Mouse (Mus musculus): ENCODE measurements around the gene Strada. TPM values are rescaled to one million over a fixed set of nuclear protein-coding genes. Genes with fewer than 3 reads are reported as not detected.

Gene Strada
- polyA plus RNA-seq, 1 experiment from 2014 or later, result 36.1 TPM

GRCm38 (mm10) chr11:106159921-106160840, 41.8 kb downstream of the Strada start:
- WGBS, result 1% methylated on average over 97 of the region's 106 CpGs
- Histone ChIP-seq H3K36me3 (replicated peaks) (peaks cover 57% of the 10 kb centered on the region), H3K4me1 (peaks cover 40% of the 10 kb centered on the region), H3K9ac (peak overlapping the region; percentile 98), H3K4me2 (peak overlapping the region; percentile 75), H3K4me3 (replicated peaks) (peak overlapping the region; percentile 86), H3K27me3 (no peaks in the 10 kb centered on the region), H3K27ac (peak overlapping the region; percentile 97), H3K9me3 (no peaks in the 10 kb centered on the region)
- peak; percentile 76 for ATAC-seq (ENCODE audit: low FRiP score)

GRCm38 (mm10) chr11:106159216-106159920, 42.6 kb downstream of the Strada start:
- H3K27me3 ChIP-seq, result no peaks in the 10 kb centered on the region
- peak; percentile 62 for ATAC-seq (ENCODE audit: low FRiP score)
- peaks cover 40% of the 10 kb centered on the region for H3K4me1 ChIP-seq
- peak overlapping the region; percentile 98 for H3K9ac ChIP-seq
- peak overlapping the region; percentile 97 for H3K27ac ChIP-seq
- peaks cover 57% of the 10 kb centered on the region for H3K36me3 ChIP-seq (replicated peaks)
- peak overlapping the region; percentile 75 for H3K4me2 ChIP-seq
- H3K9me3 ChIP-seq, result no peaks in the 10 kb centered on the region
- 1% methylated on average over 24 of the region's 25 CpGs for WGBS
- H3K4me3 ChIP-seq (replicated peaks), result peak overlapping the region; percentile 86

- Histone ChIP-seq H3K9me3 (no peaks in the 10 kb centered on the region), H3K9ac (peak overlapping the region; percentile 98), H3K4me2 (peak overlapping the region; percentile 75), H3K4me3 (replicated peaks) (peak overlapping the region; percentile 86), H3K27ac (peak overlapping the region; percentile 97), H3K27me3 (no peaks in the 10 kb centered on the region), H3K4me1 (peaks cover 42% of the 10 kb centered on the region), H3K36me3 (replicated peaks) (peaks cover 57% of the 10 kb centered on the region)
- 45% methylated on average over 9 of the region's 9 CpGs for WGBS
- ATAC-seq (ENCODE audit: low FRiP score), result 0 out of 2 replicates have a peak, but pooled peaks have one; percentile 1
These were observed 43.1 kb downstream of the Strada start for GRCm38 (mm10) chr11:106158930-106159215.

GRCm38 (mm10) chr11:106158081-106158929, 43.7 kb downstream of the Strada start:
- no peak for ATAC-seq (ENCODE audit: low FRiP score)
- Histone ChIP-seq H3K27me3 (no peaks in the 10 kb centered on the region), H3K4me1 (peaks cover 42% of the 10 kb centered on the region)

GRCm38 (mm10) chr11:106157154-106157553, 44.8 kb downstream of the Strada start:
- peak overlapping the region; percentile 9; the same call in 1 of the 2 replicates for H3K27ac ChIP-seq
- H3K9me3 ChIP-seq, result no peaks in the 10 kb centered on the region
- no peak overlapping the region for H3K4me3 ChIP-seq (replicated peaks)
- H3K9ac ChIP-seq, result no peak overlapping the region
- no peak for ATAC-seq (ENCODE audit: low FRiP score)
- 90% methylated on average over 7 of the region's 7 CpGs for WGBS
- H3K36me3 ChIP-seq (replicated peaks), result peaks cover 60% of the 10 kb centered on the region
- peaks cover 42% of the 10 kb centered on the region for H3K4me1 ChIP-seq
- no peaks in the 10 kb centered on the region for H3K27me3 ChIP-seq
- H3K4me2 ChIP-seq, result no peak overlapping the region

More at GRCm38 (mm10) chr11:106158081-106158929, 43.7 kb downstream of the Strada start:
- H3K9ac ChIP-seq, result peak overlapping the region; percentile 98
- peaks cover 56% of the 10 kb centered on the region for H3K36me3 ChIP-seq (replicated peaks)
- peak overlapping the region; percentile 75 for H3K4me2 ChIP-seq
- H3K4me3 ChIP-seq (replicated peaks), result peak overlapping the region; percentile 86
- peak overlapping the region; percentile 97 for H3K27ac ChIP-seq
- 64% methylated on average over 14 of the region's 14 CpGs for WGBS
- no peaks in the 10 kb centered on the region for H3K9me3 ChIP-seq

- ATAC-seq (ENCODE audit: low FRiP score), result no peak
- no peak overlapping the region for H3K4me2 ChIP-seq
- peaks cover 37% of the 10 kb centered on the region for H3K4me1 ChIP-seq
- peaks cover 69% of the 10 kb centered on the region for H3K36me3 ChIP-seq (replicated peaks)
- H3K27me3 ChIP-seq, result no peaks in the 10 kb centered on the region
- H3K9ac ChIP-seq, result no peak overlapping the region
- H3K9me3 ChIP-seq, result no peaks in the 10 kb centered on the region
- no peak overlapping the region for H3K4me3 ChIP-seq (replicated peaks)
- 0 out of 2 replicates have a peak overlapping the region, but pooled peaks have one; percentile 19 for H3K27ac ChIP-seq
- WGBS, result 71% methylated on average over 1 of the region's 1 CpGs
These were observed 45.7 kb downstream of the Strada start for GRCm38 (mm10) chr11:106156257-106156656.

- Histone ChIP-seq H3K27ac (no peak overlapping the region), H3K4me2 (no peak overlapping the region), H3K4me3 (replicated peaks) (no peak overlapping the region), H3K36me3 (replicated peaks) (peaks cover 73% of the 10 kb centered on the region), H3K9ac (no peak overlapping the region), H3K4me1 (peaks cover 32% of the 10 kb centered on the region), H3K27me3 (no peaks in the 10 kb centered on the region), H3K9me3 (no peaks in the 10 kb centered on the region)
- no peak for ATAC-seq (ENCODE audit: low FRiP score)
- 84% methylated on average over 3 of the region's 3 CpGs for WGBS
These were observed 46.2 kb downstream of the Strada start for GRCm38 (mm10) chr11:106155761-106156160.

GRCm38 (mm10) chr11:106154770-106155169, 47.2 kb downstream of the Strada start:
- H3K9me3 ChIP-seq, result no peaks in the 10 kb centered on the region
- no peaks in the 10 kb centered on the region for H3K27me3 ChIP-seq
- 0 out of 2 replicates have a peak overlapping the region, but pooled peaks have one; percentile 15 for H3K27ac ChIP-seq
- WGBS, result 71% methylated on average over 2 of the region's 2 CpGs
- no peak for ATAC-seq (ENCODE audit: low FRiP score)
- H3K4me2 ChIP-seq, result no peak overlapping the region
- peaks cover 83% of the 10 kb centered on the region for H3K36me3 ChIP-seq (replicated peaks)
- H3K9ac ChIP-seq, result no peak overlapping the region
- no peak overlapping the region for H3K4me3 ChIP-seq (replicated peaks)
- H3K4me1 ChIP-seq, result peaks cover 29% of the 10 kb centered on the region

GRCm38 (mm10) chr11:106154091-106154490, 47.9 kb downstream of the Strada start:
- no peaks in the 10 kb centered on the region for H3K27me3 ChIP-seq
- peaks cover 90% of the 10 kb centered on the region for H3K36me3 ChIP-seq (replicated peaks)
- no peak overlapping the region for H3K4me3 ChIP-seq (replicated peaks)
- no peak overlapping the region for H3K4me2 ChIP-seq
- no peak for ATAC-seq (ENCODE audit: low FRiP score)
- no peak overlapping the region for H3K9ac ChIP-seq
- no peaks in the 10 kb centered on the region for H3K9me3 ChIP-seq
- WGBS, result 78% methylated on average over 5 of the region's 5 CpGs
- peaks cover 24% of the 10 kb centered on the region for H3K4me1 ChIP-seq
- 0 out of 2 replicates have a peak overlapping the region, but pooled peaks have one; percentile 13 for H3K27ac ChIP-seq

- H3K9ac ChIP-seq, result no peak overlapping the region
- H3K4me2 ChIP-seq, result no peak overlapping the region
- H3K36me3 ChIP-seq (replicated peaks), result peaks cover 99% of the 10 kb centered on the region
- 86% methylated on average over 8 of the region's 8 CpGs for WGBS
- H3K4me3 ChIP-seq (replicated peaks), result no peak overlapping the region
- no peaks in the 10 kb centered on the region for H3K9me3 ChIP-seq
- 0 out of 2 replicates have a peak overlapping the region, but pooled peaks have one; percentile 8 for H3K27ac ChIP-seq
- no peak for ATAC-seq (ENCODE audit: low FRiP score)
- no peaks in the 10 kb centered on the region for H3K27me3 ChIP-seq
- H3K4me1 ChIP-seq, result peaks cover 8% of the 10 kb centered on the region; the same call in 1 of the 2 replicates
These were observed 49.8 kb downstream of the Strada start for GRCm38 (mm10) chr11:106152132-106152531.

- Histone ChIP-seq H3K4me3 (replicated peaks) (no peak overlapping the region), H3K36me3 (replicated peaks) (peaks cover 89% of the 10 kb centered on the region), H3K4me1 (peaks cover 2% of the 10 kb centered on the region; the same call in 1 of the 2 replicates), H3K4me2 (no peak overlapping the region), H3K27ac (no peak overlapping the region), H3K27me3 (no peaks in the 10 kb centered on the region), H3K9ac (no peak overlapping the region), H3K9me3 (no peaks in the 10 kb centered on the region)
- no peak for ATAC-seq (ENCODE audit: low FRiP score)
- WGBS, result 92% methylated on average over 3 of the region's 3 CpGs
These were observed 50.7 kb downstream of the Strada start for GRCm38 (mm10) chr11:106151219-106151618.
